Mouse (Mus musculus) granulocyte monocyte progenitor cell, adult 5-6 weeks (primary cell): ENCODE measurements at regions not wholly inside any gene's neighbourhood (a gene's known extent, or its start where the extent isn't known, plus 50 kb on each side); places are given as distances from the start of the nearest gene placed in this dataset.

Source experiments
- ATAC-seq: replicated peaks from 2 replicates; pipeline ENCODE4 v1.8.0; 2016; ENCODE audit warnings: mild to moderate bottlenecking, moderate TSS enrichment, inconsistent platforms; ENCODE audit not compliant: poor library complexity, severe bottlenecking

- no peak for ATAC-seq
These were observed 150.4 kb downstream of the Cpe start for GRCm38 (mm10) chr8:64542501-64542900.

- no peak for ATAC-seq
These were observed 152.9 kb downstream of the Cpe start for GRCm38 (mm10) chr8:64539846-64540472.

- ATAC-seq: no peak
These were observed 161.1 kb downstream of the Cpe start for GRCm38 (mm10) chr8:64531780-64532179.

GRCm38 (mm10) chr8:64522441-64523102 is 170.3 kb downstream of the Cpe start:
- no peak for ATAC-seq

- ATAC-seq: no peak
These were observed 173.2 kb downstream of the Cpe start for GRCm38 (mm10) chr8:64519650-64520049.

- no peak for ATAC-seq
These were observed 176.9 kb downstream of the Cpe start for GRCm38 (mm10) chr8:64515923-64516322.

- no peak for ATAC-seq
These were observed 195.4 kb downstream of the Cpe start for GRCm38 (mm10) chr8:64497281-64498060.

- ATAC-seq: no peak
These were observed 196.3 kb downstream of the Cpe start for GRCm38 (mm10) chr8:64496333-64497213.

GRCm38 (mm10) chr8:64491561-64491960 is 201.3 kb downstream of the Cpe start:
- no peak for ATAC-seq

- ATAC-seq: no peak
These were observed 204.8 kb downstream of the Cpe start for GRCm38 (mm10) chr8:64488057-64488456.

GRCm38 (mm10) chr8:64473276-64473675 is 219.6 kb downstream of the Cpe start:
- no peak for ATAC-seq

GRCm38 (mm10) chr8:64472801-64473270 is 220.0 kb downstream of the Cpe start:
- no peak for ATAC-seq

- ATAC-seq: no peak
These were observed 231.7 kb downstream of the Cpe start for GRCm38 (mm10) chr8:64461136-64461535.

GRCm38 (mm10) chr8:64456970-64457369 is 235.9 kb downstream of the Cpe start:
- no peak for ATAC-seq

- ATAC-seq: no peak
These were observed 238.1 kb downstream of the Cpe start for GRCm38 (mm10) chr8:64454736-64455135.

GRCm38 (mm10) chr8:64445366-64445765 is 239.3 kb upstream of the Tll1 start:
- ATAC-seq: no peak

GRCm38 (mm10) chr8:64444429-64444828 is 238.4 kb upstream of the Tll1 start:
- ATAC-seq: no peak

- ATAC-seq: no peak
These were observed 232.4 kb upstream of the Tll1 start for GRCm38 (mm10) chr8:64438489-64438888.

- no peak for ATAC-seq
These were observed 228.6 kb upstream of the Tll1 start for GRCm38 (mm10) chr8:64434648-64435047.

GRCm38 (mm10) chr8:64422850-64423214 is 216.8 kb upstream of the Tll1 start:
- ATAC-seq: no peak
